Mouse (Mus musculus): ENCODE measurements around the gene Lclat1. TPM values are rescaled to one million over a fixed set of nuclear protein-coding genes. Genes with fewer than 3 reads are reported as not detected.
"Not testable (repeated sequence)": the region's sequence is repeated elsewhere in the genome, so short reads cannot be mapped to it uniquely, and the experiment has no call there.

Lclat1 gene
- total RNA-seq, 1 experiment from 2014 or later, result 9.8 TPM

DNA sequence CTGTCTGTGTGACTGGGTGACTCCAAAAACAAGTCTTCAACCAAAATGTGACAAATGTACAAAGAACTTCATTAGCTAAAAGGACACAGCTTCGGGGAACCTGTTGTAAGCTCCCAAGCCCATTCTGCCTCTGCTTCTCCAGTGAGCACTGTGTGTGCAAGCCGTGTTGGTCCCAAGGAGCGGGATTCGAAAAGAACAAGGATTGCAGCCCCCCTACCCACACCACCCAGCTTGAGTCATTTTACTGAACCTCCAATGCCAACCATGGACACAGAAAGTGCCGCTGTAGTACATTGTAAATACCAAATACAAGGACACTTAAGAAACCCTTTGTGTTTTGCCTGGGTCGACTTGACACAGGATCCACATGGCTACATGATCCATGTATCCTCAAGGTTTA is 135.9 kb downstream of the Lclat1 start:
- ATAC-seq (replicated peaks in 1 of 2; ENCODE audit: insufficient read depth in 1 of 2, low FRiP score in 2 of 2, low TSS enrichment in 1 of 2, low read depth in 1 of 2, poor library complexity in 2 of 2, severe bottlenecking in 2 of 2), result no peak

DNA sequence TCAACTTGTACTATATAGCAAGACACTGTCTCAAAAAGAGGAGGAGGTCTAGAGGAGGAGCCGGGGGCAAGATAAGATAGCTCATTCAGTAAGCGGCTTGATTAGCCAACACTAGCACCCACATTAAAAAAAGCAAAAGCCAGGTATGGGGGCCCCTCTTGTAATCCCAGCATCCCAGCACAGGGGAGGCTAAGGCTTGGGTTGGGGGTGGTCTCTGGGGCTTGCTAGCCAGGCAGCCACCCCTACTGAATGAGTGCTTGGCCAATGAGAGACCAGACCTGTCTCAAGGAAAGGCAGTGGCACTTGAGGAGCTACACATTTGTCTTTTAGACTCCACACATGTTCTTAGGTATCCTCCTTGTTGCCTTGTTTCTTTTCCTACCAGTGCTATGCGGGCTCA is 136.8 kb downstream of the Lclat1 start:
- ATAC-seq (replicated peaks in 1 of 2; ENCODE audit: insufficient read depth in 1 of 2, low FRiP score in 2 of 2, low TSS enrichment in 1 of 2, low read depth in 1 of 2, poor library complexity in 2 of 2, severe bottlenecking in 2 of 2), result no peak

DNA sequence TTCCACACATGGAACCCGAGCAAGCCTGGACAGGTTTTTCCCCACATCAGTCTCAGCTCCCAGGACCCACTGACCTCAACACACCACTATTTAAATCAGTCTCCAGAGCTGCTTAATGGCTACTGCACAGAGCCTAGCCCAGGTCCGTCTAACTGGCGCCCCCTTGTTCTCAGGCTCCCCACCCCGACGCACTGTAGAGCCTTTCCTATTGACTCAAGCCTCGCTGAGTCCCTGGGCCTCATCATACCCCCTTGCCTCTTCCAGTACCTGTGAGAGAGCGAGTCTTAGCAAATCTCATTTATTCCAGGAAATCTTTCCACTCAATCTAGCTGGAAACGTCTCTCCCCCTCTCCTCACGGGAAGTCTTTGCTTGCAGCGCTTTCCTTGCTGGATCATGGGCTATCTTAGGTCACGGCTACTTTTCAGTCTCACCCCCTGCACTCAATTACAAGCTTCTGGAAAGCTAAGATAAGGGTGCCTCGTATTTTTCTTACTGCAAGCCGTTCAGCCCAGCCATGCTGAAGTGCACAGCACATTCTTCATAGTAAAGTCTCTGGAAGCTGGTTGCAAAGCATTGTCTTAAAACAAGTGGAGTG is 137.4 kb downstream of the Lclat1 start:
- no peak for ATAC-seq (replicated peaks in 1 of 2; ENCODE audit: insufficient read depth in 1 of 2, low FRiP score in 2 of 2, low TSS enrichment in 1 of 2, low read depth in 1 of 2, poor library complexity in 2 of 2, severe bottlenecking in 2 of 2)

DNA sequence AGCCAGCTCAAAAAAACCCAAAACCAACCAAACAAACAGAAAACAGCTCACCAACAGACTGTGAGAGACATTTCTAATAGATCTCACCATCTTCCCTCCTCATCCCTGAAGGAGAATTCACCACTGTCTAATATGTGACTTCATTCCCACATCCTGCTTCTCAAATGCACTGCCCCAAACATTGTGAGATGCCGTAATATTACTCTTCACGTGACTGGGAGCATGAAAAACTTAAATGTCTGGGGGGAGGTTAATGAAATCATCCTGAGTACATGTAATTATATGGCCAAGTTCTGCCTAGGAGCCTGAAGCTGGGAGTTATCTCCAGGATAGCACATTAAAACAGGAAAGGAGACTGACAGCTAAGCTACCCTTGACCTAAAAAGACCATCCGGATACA is 138.3 kb downstream of the Lclat1 start:
- no peak for ATAC-seq (replicated peaks in 1 of 2; ENCODE audit: insufficient read depth in 1 of 2, low FRiP score in 2 of 2, low TSS enrichment in 1 of 2, low read depth in 1 of 2, poor library complexity in 2 of 2, severe bottlenecking in 2 of 2)

DNA sequence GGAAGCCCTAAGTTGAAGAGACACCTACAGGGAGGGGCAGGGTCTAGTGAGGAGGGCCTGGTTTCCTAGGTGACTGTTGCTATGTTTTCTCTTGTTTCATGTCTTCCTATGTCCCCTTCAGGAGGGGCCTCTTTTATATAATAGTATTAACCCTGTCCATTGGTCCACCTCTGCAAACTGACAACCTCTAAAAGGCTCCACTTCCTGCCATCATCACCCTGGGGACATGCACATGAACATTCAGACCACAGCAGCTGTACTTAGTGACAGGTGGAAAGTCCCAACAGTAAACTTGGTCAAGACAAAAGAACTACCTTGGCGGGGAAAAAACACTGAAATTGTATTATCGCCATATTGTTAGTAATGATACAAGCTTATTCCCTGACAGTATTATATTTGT is 139.1 kb downstream of the Lclat1 start:
- peak; percentile 24 to 35; a peak in 2 of 4 replicates for ATAC-seq (replicated peaks in 1 of 2; ENCODE audit: insufficient read depth in 1 of 2, low FRiP score in 2 of 2, low TSS enrichment in 1 of 2, low read depth in 1 of 2, poor library complexity in 2 of 2, severe bottlenecking in 2 of 2)

DNA sequence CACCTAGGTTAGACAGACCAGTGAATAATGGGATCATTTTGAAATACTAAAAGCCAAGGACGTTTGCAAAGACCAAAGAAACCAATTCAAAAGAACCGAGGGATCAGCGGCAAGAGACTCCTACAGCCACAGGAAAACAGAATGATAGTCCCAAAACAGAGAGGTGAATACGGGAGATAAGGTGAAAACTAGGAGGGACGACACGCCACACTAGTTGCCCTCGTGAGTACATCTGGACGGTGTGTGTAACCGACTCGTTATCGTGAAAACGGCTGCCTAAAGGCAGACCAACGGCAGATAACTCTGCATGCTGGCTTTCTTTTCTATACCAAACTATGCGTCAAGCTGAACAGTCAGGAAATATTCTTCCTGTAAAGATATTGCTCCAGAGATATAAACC is 140.0 kb downstream of the Lclat1 start:
- no peak for ATAC-seq (replicated peaks in 1 of 2; ENCODE audit: insufficient read depth in 1 of 2, low FRiP score in 2 of 2, low TSS enrichment in 1 of 2, low read depth in 1 of 2, poor library complexity in 2 of 2, severe bottlenecking in 2 of 2)

DNA sequence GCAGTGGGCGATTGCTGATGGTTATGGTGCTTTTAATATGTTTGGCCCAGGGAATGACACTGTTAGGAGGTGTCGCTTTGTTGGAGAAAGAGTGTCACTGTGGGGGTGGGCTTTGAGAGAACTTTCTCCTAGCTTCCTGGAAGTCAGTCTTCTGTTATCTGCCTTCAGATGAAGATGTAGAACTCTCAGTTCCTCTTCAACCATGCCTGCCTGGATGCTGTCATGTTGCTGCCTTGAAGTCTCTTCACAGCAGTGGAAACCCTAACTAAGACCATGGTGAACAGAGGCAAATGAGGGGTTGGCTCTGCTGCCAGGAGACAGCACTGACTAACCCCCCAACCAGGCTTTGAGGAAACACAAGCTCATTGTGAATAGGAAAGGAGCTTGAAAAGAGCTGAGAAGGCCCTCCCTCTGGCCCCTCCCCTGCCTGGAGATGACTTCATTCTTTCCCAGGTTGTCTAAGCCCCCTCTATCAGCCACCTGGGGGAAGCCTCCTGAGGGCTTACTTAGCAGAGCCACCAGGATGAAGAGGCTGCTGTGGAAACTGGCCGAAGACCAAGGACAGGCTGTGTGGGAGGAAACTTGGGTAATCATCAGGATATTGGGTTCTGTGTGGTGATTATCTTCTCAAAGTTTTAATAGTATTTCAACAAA is 142.8 kb downstream of the Lclat1 start:
- no peak for ATAC-seq (replicated peaks in 1 of 2; ENCODE audit: insufficient read depth in 1 of 2, low FRiP score in 2 of 2, low TSS enrichment in 1 of 2, low read depth in 1 of 2, poor library complexity in 2 of 2, severe bottlenecking in 2 of 2)

DNA sequence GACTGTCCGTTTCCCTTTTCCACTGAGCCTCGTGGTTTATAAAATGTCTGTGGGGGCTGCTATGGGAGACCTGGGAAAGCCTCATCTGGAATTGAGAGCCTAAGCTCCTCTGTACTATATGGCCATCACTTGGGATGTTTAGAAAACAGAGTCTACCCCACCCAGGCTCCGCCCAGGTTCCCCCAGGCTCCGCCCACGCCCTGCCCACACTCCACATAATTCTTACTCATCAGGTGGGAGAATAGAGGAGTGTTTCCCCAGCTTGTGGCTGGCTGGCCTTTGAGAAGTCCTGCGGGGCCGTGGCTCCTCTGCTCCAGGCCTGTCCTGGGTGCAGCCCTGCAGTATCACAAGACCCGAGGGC is 143.3 kb downstream of the Lclat1 start:
- ATAC-seq (replicated peaks in 1 of 2; ENCODE audit: insufficient read depth in 1 of 2, low FRiP score in 2 of 2, low TSS enrichment in 1 of 2, low read depth in 1 of 2, poor library complexity in 2 of 2, severe bottlenecking in 2 of 2), result no peak

DNA sequence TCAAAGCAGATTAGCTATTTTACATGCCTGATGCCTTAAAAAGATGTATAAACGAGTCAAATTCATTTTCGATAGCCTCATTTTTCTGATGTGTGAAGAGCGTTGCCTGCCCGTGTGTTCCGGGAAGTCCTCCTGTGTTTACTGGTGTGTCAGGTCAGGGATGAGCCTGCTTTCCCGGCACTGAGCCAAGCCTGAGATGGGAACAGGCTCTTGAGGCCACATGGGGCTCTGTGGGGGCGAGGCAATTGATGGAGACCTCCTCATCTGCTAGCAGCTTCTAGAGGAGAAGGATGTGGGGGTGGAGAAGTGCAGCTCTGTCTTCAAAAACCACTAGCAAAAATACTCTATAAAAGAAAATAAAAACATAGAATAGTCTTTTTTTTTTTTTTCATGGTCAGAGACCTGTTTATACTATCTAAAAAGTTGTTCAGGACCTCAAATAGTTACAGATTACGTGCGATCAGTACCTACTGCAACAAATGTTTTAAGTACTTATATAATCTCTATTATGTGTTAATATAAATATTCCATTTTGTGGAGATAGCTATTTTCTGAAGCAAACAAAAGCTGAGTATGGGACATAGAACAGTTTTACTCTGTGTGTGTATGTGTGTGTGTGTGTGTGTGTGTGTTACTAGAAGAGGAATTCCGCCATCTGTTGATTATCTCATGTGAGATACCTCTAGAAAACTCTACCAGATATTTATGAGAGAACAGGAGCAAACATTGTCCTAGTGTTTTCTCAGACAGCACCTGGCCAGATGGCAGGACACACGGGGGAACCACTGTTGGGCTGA is 144.2 kb downstream of the Lclat1 start:
- ATAC-seq (replicated peaks in 1 of 2; ENCODE audit: insufficient read depth in 1 of 2, low FRiP score in 2 of 2, low TSS enrichment in 1 of 2, low read depth in 1 of 2, poor library complexity in 2 of 2, severe bottlenecking in 2 of 2), result no peak

DNA sequence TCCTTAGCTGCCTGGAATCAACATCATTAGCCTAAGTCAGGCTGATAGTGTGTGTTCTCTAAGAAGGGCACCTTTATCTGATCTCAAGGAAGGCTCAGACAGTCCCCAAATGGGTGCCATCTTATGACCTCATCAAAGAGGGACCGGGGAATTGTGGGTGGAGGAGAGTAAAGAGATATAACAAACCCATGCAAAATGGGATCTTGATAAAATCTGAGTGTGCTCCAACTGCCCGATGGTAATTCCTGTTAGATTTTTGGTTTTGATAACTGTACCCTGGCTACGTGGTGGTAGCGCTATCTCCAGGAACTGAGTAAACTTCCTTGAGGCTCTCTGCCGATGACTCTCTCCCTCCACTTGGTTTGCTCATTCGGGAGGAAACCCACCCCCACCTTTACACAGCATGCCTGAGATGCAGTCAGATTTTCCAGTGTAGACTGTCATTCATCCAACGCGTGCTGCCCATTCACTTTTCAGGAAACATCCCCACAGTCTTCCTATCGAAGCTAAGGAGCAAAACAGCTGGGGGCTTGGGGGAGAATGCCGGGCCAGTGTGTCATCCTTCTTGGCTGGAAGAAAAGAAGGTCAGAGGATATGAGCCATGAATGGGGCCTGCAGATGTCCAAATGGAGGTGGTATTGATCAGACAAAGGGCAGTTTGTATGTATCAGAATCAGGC is 145.6 kb downstream of the Lclat1 start:
- ATAC-seq (replicated peaks in 1 of 2; ENCODE audit: insufficient read depth in 1 of 2, low FRiP score in 2 of 2, low TSS enrichment in 1 of 2, low read depth in 1 of 2, poor library complexity in 2 of 2, severe bottlenecking in 2 of 2), result no peak

DNA sequence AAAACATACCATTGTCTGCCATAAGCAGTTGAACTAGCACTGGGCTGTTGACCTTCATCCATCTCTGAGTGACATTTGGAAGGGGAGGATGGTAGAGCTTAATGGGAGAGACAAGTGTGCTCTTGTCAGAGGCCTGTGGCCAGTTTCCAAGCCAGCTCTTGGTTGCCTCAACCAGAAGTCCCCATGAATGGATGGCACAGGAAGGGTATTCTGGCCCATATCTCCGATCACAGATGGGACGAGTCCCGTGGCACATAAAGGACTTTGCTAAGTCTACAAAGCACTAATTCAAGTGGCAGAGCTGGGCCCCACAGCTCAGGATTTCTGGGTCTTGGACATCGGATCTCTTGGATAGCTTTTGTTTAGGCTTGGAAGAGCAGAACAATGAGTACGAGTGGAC is 148.0 kb downstream of the Lclat1 start:
- ATAC-seq (replicated peaks in 1 of 2; ENCODE audit: insufficient read depth in 1 of 2, low FRiP score in 2 of 2, low TSS enrichment in 1 of 2, low read depth in 1 of 2, poor library complexity in 2 of 2, severe bottlenecking in 2 of 2), result no peak

DNA sequence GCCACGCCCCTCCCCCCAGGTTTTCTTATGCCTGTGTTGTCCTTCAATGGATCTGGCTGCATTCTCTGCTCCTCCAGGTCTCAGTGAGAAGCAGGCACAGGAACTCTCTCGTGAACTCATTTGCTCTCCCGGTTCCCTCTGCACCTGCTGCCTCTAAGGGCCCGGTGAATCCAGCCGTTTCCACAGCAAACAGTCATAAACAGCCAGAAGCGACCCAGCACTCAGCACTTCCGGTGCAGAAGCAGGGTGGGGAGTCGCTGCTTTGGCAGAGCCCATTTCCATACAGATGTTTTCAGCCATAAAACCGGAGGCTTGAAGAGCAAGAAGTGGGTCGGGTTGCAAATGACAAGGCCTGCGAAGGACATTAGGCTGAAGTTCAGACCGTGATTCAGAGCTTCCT is 150.8 kb downstream of the Lclat1 start:
- peak; percentile 51 to 65 for ATAC-seq (replicated peaks in 1 of 2; ENCODE audit: insufficient read depth in 1 of 2, low FRiP score in 2 of 2, low TSS enrichment in 1 of 2, low read depth in 1 of 2, poor library complexity in 2 of 2, severe bottlenecking in 2 of 2)

DNA sequence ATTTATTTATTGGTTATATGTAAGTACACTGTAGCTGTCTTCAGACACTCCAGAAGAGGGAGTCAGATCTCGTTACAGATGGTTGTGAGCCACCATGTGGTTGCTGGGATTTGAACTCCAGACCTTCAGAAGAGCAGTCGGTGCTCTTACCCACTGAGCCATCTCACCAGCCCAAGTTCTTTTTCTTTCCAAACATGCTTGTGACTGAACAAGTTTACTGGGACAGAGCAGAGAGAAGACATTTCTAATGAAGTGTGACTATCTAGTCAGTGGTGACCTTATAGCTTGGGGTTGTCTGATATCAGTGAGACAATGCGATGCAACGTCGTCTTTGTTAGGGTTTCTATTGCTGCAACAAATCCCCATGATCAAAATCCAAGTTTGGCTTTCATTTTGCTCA is 151.5 kb downstream of the Lclat1 start:
- ATAC-seq (replicated peaks in 1 of 2; ENCODE audit: insufficient read depth in 1 of 2, low FRiP score in 2 of 2, low TSS enrichment in 1 of 2, low read depth in 1 of 2, poor library complexity in 2 of 2, severe bottlenecking in 2 of 2), result not testable (repeated sequence)

DNA sequence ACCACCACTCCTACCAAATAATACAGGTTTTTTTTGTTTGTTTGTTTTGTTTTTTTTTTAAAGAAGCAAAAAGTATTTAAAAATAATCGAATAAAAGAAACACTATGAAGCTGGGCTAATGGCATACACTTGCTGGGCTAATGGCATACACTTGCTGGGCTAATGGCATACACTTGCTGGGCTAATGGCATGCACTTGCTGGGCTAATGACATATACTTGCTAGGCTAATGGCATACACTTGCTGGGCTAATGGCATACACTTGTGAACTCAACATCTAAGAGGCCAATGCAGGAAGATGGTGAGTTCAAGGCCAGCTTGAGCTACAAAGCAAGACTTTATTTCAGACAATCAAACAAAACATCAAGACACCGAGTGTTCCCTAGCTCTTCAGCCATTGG is 154.8 kb downstream of the Lclat1 start:
- no peak for ATAC-seq (replicated peaks in 1 of 2; ENCODE audit: insufficient read depth in 1 of 2, low FRiP score in 2 of 2, low TSS enrichment in 1 of 2, low read depth in 1 of 2, poor library complexity in 2 of 2, severe bottlenecking in 2 of 2)

DNA sequence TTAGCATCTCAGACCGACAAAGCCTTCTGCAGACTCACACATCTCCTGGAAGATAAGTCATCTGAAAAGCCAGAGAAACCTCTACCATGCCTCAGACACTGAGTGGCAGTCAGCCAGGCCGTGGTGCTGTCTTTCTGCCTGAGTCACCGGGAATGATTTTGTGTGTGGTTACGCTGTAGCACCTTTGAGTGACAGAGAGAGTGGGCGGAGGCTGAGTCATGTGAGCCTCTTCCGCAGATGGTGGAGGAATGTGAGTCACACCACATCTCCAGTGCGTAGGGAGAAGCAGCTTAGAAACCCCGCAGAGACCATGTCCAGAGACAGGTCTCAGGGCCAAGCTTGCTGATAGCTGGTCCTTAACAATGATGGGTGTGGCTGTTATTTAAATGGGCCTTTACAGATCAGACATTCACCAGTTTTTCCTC is 155.3 kb downstream of the Lclat1 start:
- ATAC-seq (replicated peaks in 1 of 2; ENCODE audit: insufficient read depth in 1 of 2, low FRiP score in 2 of 2, low TSS enrichment in 1 of 2, low read depth in 1 of 2, poor library complexity in 2 of 2, severe bottlenecking in 2 of 2), result peak; percentile 93

DNA sequence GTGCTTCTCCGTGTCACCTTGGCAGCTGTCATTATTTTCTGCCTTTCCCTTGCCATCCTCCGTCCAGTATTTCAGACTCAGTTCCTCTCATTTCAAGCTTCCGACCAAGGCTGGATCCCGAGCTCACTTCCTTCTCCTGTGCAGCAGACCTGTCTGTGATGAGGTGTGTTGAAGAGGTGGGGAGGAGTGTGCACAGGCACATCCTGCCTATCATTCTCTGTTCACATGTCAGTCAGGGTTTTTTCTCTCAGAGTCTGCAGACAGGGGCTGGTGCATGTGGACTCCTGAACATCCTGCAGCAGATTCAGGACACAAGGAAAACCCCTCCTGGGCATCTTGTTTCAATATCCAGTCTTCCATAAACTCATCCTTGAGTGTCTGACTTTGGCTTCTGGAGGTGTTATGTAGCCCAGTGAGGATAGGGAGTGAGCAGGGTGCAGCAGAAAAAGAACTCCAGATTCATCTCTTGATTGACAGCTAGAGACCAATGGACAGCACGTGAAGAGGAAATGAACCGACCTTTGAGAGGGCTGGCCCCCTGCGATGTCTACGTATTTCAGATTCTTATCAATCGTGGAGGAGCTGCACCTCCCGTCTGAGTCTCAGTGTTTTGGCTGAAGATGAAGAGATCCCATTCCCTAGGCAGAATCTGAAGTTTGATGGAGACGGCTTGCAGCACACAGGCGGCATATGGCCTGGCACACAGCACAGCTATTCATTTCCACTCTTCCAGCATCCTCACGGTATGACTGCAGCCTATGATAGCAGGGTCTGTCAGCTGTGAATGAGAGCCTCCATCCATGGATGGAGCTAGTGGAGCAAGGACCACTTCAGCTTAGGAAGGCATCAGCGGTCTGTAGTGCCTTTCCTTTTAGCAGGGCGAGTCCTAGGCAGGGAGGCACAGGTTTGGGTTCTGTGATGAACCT is 163.3 kb downstream of the Lclat1 start:
- ATAC-seq (replicated peaks in 1 of 2; ENCODE audit: insufficient read depth in 1 of 2, low FRiP score in 2 of 2, low TSS enrichment in 1 of 2, low read depth in 1 of 2, poor library complexity in 2 of 2, severe bottlenecking in 2 of 2), result no peak

All from hematopoietic stem cell, adult 5-6 weeks (primary cell).